Mouse (Mus musculus) adipocyte (in vitro differentiated cells): ENCODE data around the gene Gfm2.

ENCODE experiments used
- DNase-seq: peaks from one replicate; pipeline ENCODE4 v3.0.0-alpha.2; 2016; ENCODE audit warnings: low spot score

The Gfm2 gene

GRCm38 (mm10) chr13:97230101-97230500, 92.4 kb downstream of the Gfm2 start:
- peak; percentile 69 for DNase-seq
